Comparison of ENCODE assay signal across 8 mouse cellular contexts in the genomic region with DNA sequence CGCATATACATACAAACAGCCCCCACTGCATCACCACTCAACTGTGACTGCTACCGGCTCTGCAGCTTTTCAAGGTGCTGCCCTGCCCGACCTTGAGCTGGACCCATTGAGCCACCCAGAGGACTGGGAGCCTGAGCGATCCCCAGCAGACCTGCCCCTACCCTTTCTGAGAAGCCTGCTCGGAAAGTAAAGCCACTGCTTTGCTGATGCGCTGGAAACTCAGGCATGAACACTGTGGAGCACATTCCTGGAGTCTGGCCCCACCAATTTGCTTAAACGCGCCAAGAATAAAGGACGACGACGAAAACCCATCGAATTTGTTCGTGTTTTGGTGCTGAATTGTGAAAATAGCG. TPM values are rescaled to one million over a fixed set of nuclear protein-coding genes. Genes with fewer than 3 reads are reported as not detected.
DNase-seq lines count a peak whose midpoint lies in the region; ATAC-seq and TF ChIP-seq lines count a peak whose summit lies in the region.

No protein-coding gene starts in this region.

- H3K4me3 ChIP-seq in liver, adult 2 months (ENCODE audit: insufficient read depth, low read depth, low read length), result peak overlapping the region; percentile 61
- peak overlapping the region; percentile 71 for H3K4me3 ChIP-seq in embryonic facial prominence, embryonic 14.5 days (ENCODE audit: low read depth, low read length)
- peak overlapping the region; percentile 90 for H3K4me3 ChIP-seq in intestine, embryonic 16.5 days (ENCODE audit: low read length)
- H3K4me3 ChIP-seq in midbrain, embryonic 10.5 days, result peak overlapping the region; percentile 88

- peak overlapping the region; percentile 71 for H3K27ac ChIP-seq in liver, adult 2 months (replicated peaks; ENCODE audit: insufficient read depth, low read depth, low read length)
- peak overlapping the region; percentile 90 for H3K27ac ChIP-seq in embryonic facial prominence, embryonic 14.5 days (replicated peaks; ENCODE audit: low read depth, low read length)
- H3K27ac ChIP-seq in intestine, embryonic 16.5 days (ENCODE audit: low read length), result peak overlapping the region; percentile 88
- peak overlapping the region; percentile 86; the same call in 1 of the 2 replicates for H3K27ac ChIP-seq in midbrain, embryonic 10.5 days (replicated peaks)

- no peak for DNase-seq in liver, adult 2 months (ENCODE audit: extremely low read depth, low read depth, low spot score)
- DNase-seq in liver, result no peak
- no peak for DNase-seq in embryonic facial prominence, embryonic 14.5 days (ENCODE audit: low spot score)
- DNase-seq in midbrain, embryonic 10.5 days (ENCODE audit: low spot score), result no peak
- no peak for DNase-seq in gastrocnemius, postnatal 14 days
- no peak for DNase-seq in gastrocnemius, adult 8-10 months (ENCODE audit: low spot score in 2 of 2)

- no peak for TF ChIP-seq CTCF in liver, adult 2 months (IDR thresholded peaks at IDR 0.05; ENCODE audit: low read depth, low read length)

- no peak for ATAC-seq in embryonic facial prominence, embryonic 14.5 days (ENCODE audit: low read depth)
- ATAC-seq in intestine, embryonic 16.5 days, result peak; percentile 2; the same call in 1 of the 2 replicates
- no peak for ATAC-seq in megakaryocyte progenitor cell, adult 5-6 weeks (replicated peaks; ENCODE audit: poor library complexity)

- no peaks in the 10 kb centered on the region for H3K36me3 ChIP-seq in liver, adult 2 months (ENCODE audit: control insufficient read depth, insufficient read depth, low read length)
- peaks cover 8% of the 10 kb centered on the region for H3K36me3 ChIP-seq in embryonic facial prominence, embryonic 14.5 days (ENCODE audit: control insufficient read depth, insufficient read depth, low read length)
- no peaks in the 10 kb centered on the region for H3K36me3 ChIP-seq in intestine, embryonic 16.5 days (ENCODE audit: control insufficient read depth, insufficient read depth, low read length)
- peaks cover 17% of the 10 kb centered on the region for H3K36me3 ChIP-seq in midbrain, embryonic 10.5 days

- WGBS in liver, adult 2 months, result 1% methylated on average over 14 of the region's 14 CpGs
- 2% methylated on average over 14 of the region's 14 CpGs for WGBS in embryonic facial prominence, embryonic 14.5 days
- under 1% methylated on average over 14 of the region's 14 CpGs for WGBS in intestine, embryonic 16.5 days
- WGBS in midbrain, embryonic 10.5 days, result under 1% methylated on average over 14 of the region's 14 CpGs

- no peak for TF ChIP-seq POLR2A in liver, adult 2 months (IDR thresholded peaks at IDR 0.05; ENCODE audit: extremely low read depth, insufficient read depth, low read length)

- H3K9me3 ChIP-seq in embryonic facial prominence, embryonic 14.5 days (ENCODE audit: control insufficient read depth, low read length), result no peaks in the 10 kb centered on the region
- no peaks in the 10 kb centered on the region for H3K9me3 ChIP-seq in intestine, embryonic 16.5 days (ENCODE audit: control insufficient read depth, low read length)
- H3K9me3 ChIP-seq in midbrain, embryonic 10.5 days (replicated peaks), result no peaks in the 10 kb centered on the region

- H3K4me1 ChIP-seq in liver, adult 2 months (ENCODE audit: control insufficient read depth, insufficient read depth, low read length), result peaks cover 18% of the 10 kb centered on the region
- peaks cover 23% of the 10 kb centered on the region for H3K4me1 ChIP-seq in embryonic facial prominence, embryonic 14.5 days (ENCODE audit: control insufficient read depth, insufficient read depth, low read length)
- H3K4me1 ChIP-seq in intestine, embryonic 16.5 days (ENCODE audit: control insufficient read depth, insufficient read depth, low read length), result peaks cover 46% of the 10 kb centered on the region
- peaks cover 56% of the 10 kb centered on the region for H3K4me1 ChIP-seq in midbrain, embryonic 10.5 days

- peak overlapping the region; percentile 99 for H3K4me2 ChIP-seq in embryonic facial prominence, embryonic 14.5 days (ENCODE audit: low read depth, low read length)
- H3K4me2 ChIP-seq in intestine, embryonic 16.5 days (ENCODE audit: low read depth, low read length), result peak overlapping the region; percentile 99

- H3K27me3 ChIP-seq in liver, adult 2 months (ENCODE audit: control insufficient read depth, insufficient read depth, low read length), result no peaks in the 10 kb centered on the region
- H3K27me3 ChIP-seq in embryonic facial prominence, embryonic 14.5 days (replicated peaks; ENCODE audit: control insufficient read depth, insufficient read depth, low read length), result no peaks in the 10 kb centered on the region
- H3K27me3 ChIP-seq in intestine, embryonic 16.5 days (replicated peaks; ENCODE audit: control insufficient read depth, insufficient read depth, low read length), result no peaks in the 10 kb centered on the region
- H3K27me3 ChIP-seq in midbrain, embryonic 10.5 days (ENCODE audit: low read depth, poor library complexity, severe bottlenecking), result peaks cover 39% of the 10 kb centered on the region

- intact Hi-C loops in gastrocnemius, postnatal 14 days (cut with DNase I; ENCODE audit: low total_unique reads), result no loop called here

- H3K9ac ChIP-seq in liver, adult 2 months (ENCODE audit: low read depth, low read length), result peak overlapping the region; percentile 70
- H3K9ac ChIP-seq in embryonic facial prominence, embryonic 14.5 days (ENCODE audit: low read depth, low read length), result peak overlapping the region; percentile 71; the same call in 1 of the 2 replicates
- H3K9ac ChIP-seq in intestine, embryonic 16.5 days (ENCODE audit: low read depth, low read length), result peak overlapping the region; percentile 76

- H3K79me2 ChIP-seq in liver, adult 2 months (ENCODE audit: control insufficient read depth, insufficient read depth, low read length), result peaks cover 16% of the 10 kb centered on the region

RNA-seq across cellular contexts. Expression of gene Klhl21, which starts 0.5 kb away (rescaled TPM):
- total RNA-seq in liver, adult 2 months (2014; rRNA removed), result 25.8 and 30.8 TPM in 2 replicates
- polyA plus RNA-seq in liver, adult 2 months (2012; rRNA removed), result 21.8 and 23.9 TPM in 2 replicates
- polyA plus RNA-seq in embryonic facial prominence, embryonic 14.5 days (2014; fragmentation: Nextera tagmentation; extraction: Ambion mirVana), result 10.9 and 11.2 TPM in 2 replicates
- 7.4 and 8.3 TPM in 2 replicates for polyA plus RNA-seq in intestine, embryonic 16.5 days (2015; fragmentation: Nextera tagmentation; extraction: Ambion mirVana)
- 6.9 and 8.5 TPM in 2 replicates for polyA plus RNA-seq in midbrain, embryonic 10.5 days (2016; fragmentation: Nextera tagmentation; extraction: Ambion mirVana)
- 3.4 and 3.6 TPM in 2 replicates for total RNA-seq in megakaryocyte progenitor cell, adult 5-6 weeks (2015)
- total RNA-seq in megakaryocyte progenitor cell, adult 5-6 weeks (2017), result 6.6 and 7.9 TPM in 2 replicates
- 10 to 100 TPM; 26.9 to 31.8 TPM for total RNA-seq in gastrocnemius, postnatal 14 days (2021)
- total RNA-seq in gastrocnemius, adult 8-10 months (2022), result 100 to 1,000 TPM; 125 to 158 (median 140) TPM

RNA-seq across cellular contexts. Expression of gene Phf13, which starts 12.1 kb away (rescaled TPM):
- 1.3 and 1.4 TPM in 2 replicates for total RNA-seq in liver, adult 2 months (2014; rRNA removed)
- polyA plus RNA-seq in liver, adult 2 months (2012; rRNA removed), result 1.9 and 2.7 TPM in 2 replicates
- polyA plus RNA-seq in embryonic facial prominence, embryonic 14.5 days (2014; fragmentation: Nextera tagmentation; extraction: Ambion mirVana), result 30.1 and 32.6 TPM in 2 replicates
- 15.5 and 16.7 TPM in 2 replicates for polyA plus RNA-seq in intestine, embryonic 16.5 days (2015; fragmentation: Nextera tagmentation; extraction: Ambion mirVana)
- 23.9 and 30.4 TPM in 2 replicates for polyA plus RNA-seq in midbrain, embryonic 10.5 days (2016; fragmentation: Nextera tagmentation; extraction: Ambion mirVana)
- 2.8 and 4.6 TPM in 2 replicates for total RNA-seq in megakaryocyte progenitor cell, adult 5-6 weeks (2015)
- total RNA-seq in megakaryocyte progenitor cell, adult 5-6 weeks (2017), result 1.0 and 2.7 TPM in 2 replicates
- 1 to 10 TPM; 4.1 to 4.4 TPM for total RNA-seq in gastrocnemius, postnatal 14 days (2021)
- total RNA-seq in gastrocnemius, adult 8-10 months (2022), result 1 to 10 TPM; 3.9 to 4.8 (median 4.5) TPM

RNA-seq across cellular contexts. Expression of gene Thap3, which starts 19.3 kb away (rescaled TPM):
- 7.9 and 8.0 TPM in 2 replicates for total RNA-seq in liver, adult 2 months (2014; rRNA removed)
- polyA plus RNA-seq in liver, adult 2 months (2012; rRNA removed), result 20.8 and 24.1 TPM in 2 replicates
- polyA plus RNA-seq in embryonic facial prominence, embryonic 14.5 days (2014; fragmentation: Nextera tagmentation; extraction: Ambion mirVana), result 31.7 and 32.7 TPM in 2 replicates
- 27.0 and 29.0 TPM in 2 replicates for polyA plus RNA-seq in intestine, embryonic 16.5 days (2015; fragmentation: Nextera tagmentation; extraction: Ambion mirVana)
- 32.1 and 36.2 TPM in 2 replicates for polyA plus RNA-seq in midbrain, embryonic 10.5 days (2016; fragmentation: Nextera tagmentation; extraction: Ambion mirVana)
- total RNA-seq in megakaryocyte progenitor cell, adult 5-6 weeks (2015), result 7.2 and 8.0 TPM in 2 replicates
- total RNA-seq in megakaryocyte progenitor cell, adult 5-6 weeks (2017), result 6.1 and 6.4 TPM in 2 replicates
- 10 to 100 TPM; 28.0 to 32.2 TPM for total RNA-seq in gastrocnemius, postnatal 14 days (2021)
- 10 to 100 TPM; 30.4 to 33.6 (median 32.1) TPM for total RNA-seq in gastrocnemius, adult 8-10 months (2022)

RNA-seq across cellular contexts. Expression of gene Zbtb48, which starts 19.3 kb away (rescaled TPM):
- 12.0 and 16.0 TPM in 2 replicates for total RNA-seq in liver, adult 2 months (2014; rRNA removed)
- 11.8 and 16.6 TPM in 2 replicates for polyA plus RNA-seq in liver, adult 2 months (2012; rRNA removed)
- polyA plus RNA-seq in embryonic facial prominence, embryonic 14.5 days (2014; fragmentation: Nextera tagmentation; extraction: Ambion mirVana), result 19.0 and 19.9 TPM in 2 replicates
- 13.5 and 16.6 TPM in 2 replicates for polyA plus RNA-seq in intestine, embryonic 16.5 days (2015; fragmentation: Nextera tagmentation; extraction: Ambion mirVana)
- polyA plus RNA-seq in midbrain, embryonic 10.5 days (2016; fragmentation: Nextera tagmentation; extraction: Ambion mirVana), result 18.7 and 25.6 TPM in 2 replicates
- total RNA-seq in megakaryocyte progenitor cell, adult 5-6 weeks (2015), result 7.4 and 10.3 TPM in 2 replicates
- 4.8 and 6.6 TPM in 2 replicates for total RNA-seq in megakaryocyte progenitor cell, adult 5-6 weeks (2017)
- 1 to 10 TPM; 1.8 to 3.3 TPM for total RNA-seq in gastrocnemius, postnatal 14 days (2021)
- total RNA-seq in gastrocnemius, adult 8-10 months (2022), result 1 to 10 TPM; 2.3 to 4.8 (median 3.1) TPM

RNA-seq across cellular contexts. Expression of gene Tas1r1, which starts 30.2 kb away (rescaled TPM):
- total RNA-seq in liver, adult 2 months (2014; rRNA removed), result not detected in 2 replicates
- polyA plus RNA-seq in liver, adult 2 months (2012; rRNA removed), result not detected in 2 replicates
- polyA plus RNA-seq in embryonic facial prominence, embryonic 14.5 days (2014; fragmentation: Nextera tagmentation; extraction: Ambion mirVana), result 1.2 and 1.5 TPM in 2 replicates
- polyA plus RNA-seq in intestine, embryonic 16.5 days (2015; fragmentation: Nextera tagmentation; extraction: Ambion mirVana), result 0.20 and 0.21 TPM in 2 replicates
- polyA plus RNA-seq in midbrain, embryonic 10.5 days (2016; fragmentation: Nextera tagmentation; extraction: Ambion mirVana), result 0.73 and 0.75 TPM in 2 replicates
- total RNA-seq in megakaryocyte progenitor cell, adult 5-6 weeks (2015), result 0.71 and 0.91 TPM in 2 replicates
- total RNA-seq in megakaryocyte progenitor cell, adult 5-6 weeks (2017), result 1.2 and 3.2 TPM in 2 replicates
- total RNA-seq in gastrocnemius, postnatal 14 days (2021), result 1 to 10 TPM in 1 of 2 experiments, under 1 TPM in 1; 0.80 to 1.3 TPM
- 1 to 10 TPM in 1 of 4 experiments, under 1 TPM in 3; 0.32 to 1.3 (median 0.66) TPM for total RNA-seq in gastrocnemius, adult 8-10 months (2022)
